Mouse (Mus musculus) heart, postnatal 0 days (tissue): ENCODE measurements at regions not wholly inside any gene's neighbourhood (a gene's known extent, or its start where the extent isn't known, plus 50 kb on each side); places are given as distances from the start of the nearest gene placed in this dataset.

ENCODE experiments used
- ATAC-seq: fragments of 200-750 bp; cut with Nextera tagmentation; 2 replicates; pipeline ENCODE4 v1.8.0; 2017; ENCODE audit warnings: low read depth, moderate number of reproducible peaks, moderate library complexity; ENCODE audit not compliant: insufficient read depth
- DNase-seq: peaks from one replicate; pipeline ENCODE4 v3.0.0-alpha.2; 2016; ENCODE audit warnings: low spot score
- H3K27ac ChIP-seq: fragments of 300-500 bp; sonication (generic); 2 replicates; pipeline ENCODE4 v1.5.1; 2014; ENCODE audit warnings: low read depth, mild to moderate bottlenecking
- H3K27me3 ChIP-seq: fragments of 300-500 bp; sonication (generic); 2 replicates; pipeline ENCODE4 v1.6.1; 2014; ENCODE audit warnings: low read length, mixed read lengths; ENCODE audit not compliant: control insufficient read depth, insufficient read depth
- H3K36me3 ChIP-seq: fragments of 300-500 bp; sonication (generic); replicated peaks from 2 replicates; pipeline ENCODE4 v1.6.1; 2014; ENCODE audit warnings: low read length, mixed read lengths; ENCODE audit not compliant: control insufficient read depth, insufficient read depth
- H3K4me1 ChIP-seq: fragments of 300-500 bp; sonication (generic); 2 replicates; pipeline ENCODE4 v1.6.1; 2014; ENCODE audit warnings: antibody characterized with exemption; ENCODE audit not compliant: control insufficient read depth, insufficient read depth
- H3K4me2 ChIP-seq: fragments of 300-500 bp; sonication (generic); 2 replicates; pipeline ENCODE4 v1.6.1; 2014; ENCODE audit warnings: low read depth, mild to moderate bottlenecking, low read length, moderate library complexity
- H3K4me3 ChIP-seq: fragments of 300-500 bp; sonication (generic); 2 replicates; pipeline ENCODE4 v1.5.1; 2014; ENCODE audit warnings: low read depth, low read length
- H3K9ac ChIP-seq: fragments of 300-500 bp; sonication (generic); replicated peaks from 2 replicates; pipeline ENCODE4 v1.6.1; 2014; ENCODE audit warnings: low read depth, low read length, mixed read lengths
- H3K9me3 ChIP-seq: fragments of 300-500 bp; sonication (generic); replicated peaks from 2 replicates; pipeline ENCODE4 v1.6.1; 2016; ENCODE audit warnings: low read length; ENCODE audit not compliant: control insufficient read depth
- CTCF ChIP-seq: IDR thresholded peaks from 2 replicates; pipeline ENCODE4 v1.5.1; 2016; ENCODE audit warnings: antibody characterized with exemption, control low read depth, low read depth
- EP300 ChIP-seq: IDR thresholded peaks from 2 replicates; pipeline ENCODE4 v1.6.1; 2016; ENCODE audit warnings: antibody characterized with exemption, low read depth
- WGBS: fragments of 180-500 bp; shearing (Covaris S2); extraction: QIAGEN DNeasy Blood & Tissue Kit; methylation state at CpG from one replicate; pipeline ENCODE4 v1.1.7; 2014; 5-methylcytosine and 5-hydroxymethylcytosine counted together

DNA sequence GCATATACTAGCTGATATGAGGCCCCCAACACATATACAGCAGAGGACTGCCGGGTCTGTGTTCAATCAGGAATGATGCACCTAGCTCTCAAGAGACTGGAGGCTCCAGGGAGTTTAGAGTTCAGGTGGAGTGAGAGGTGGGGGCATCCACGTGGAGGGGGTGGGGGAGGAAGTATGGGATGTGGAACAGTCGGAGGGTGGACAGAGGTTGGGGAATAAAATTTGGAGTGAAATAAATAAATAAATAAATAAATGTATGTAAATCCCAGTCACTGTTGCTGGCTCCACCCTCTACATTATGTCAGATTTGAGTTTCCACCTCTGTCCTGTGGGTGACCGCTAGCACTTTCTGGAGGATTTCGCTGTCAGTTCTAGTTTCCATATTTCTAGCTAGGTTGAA, 111.7 kb downstream of the Mbl2 start:
- no peak overlapping the region for H3K4me2 ChIP-seq

DNA sequence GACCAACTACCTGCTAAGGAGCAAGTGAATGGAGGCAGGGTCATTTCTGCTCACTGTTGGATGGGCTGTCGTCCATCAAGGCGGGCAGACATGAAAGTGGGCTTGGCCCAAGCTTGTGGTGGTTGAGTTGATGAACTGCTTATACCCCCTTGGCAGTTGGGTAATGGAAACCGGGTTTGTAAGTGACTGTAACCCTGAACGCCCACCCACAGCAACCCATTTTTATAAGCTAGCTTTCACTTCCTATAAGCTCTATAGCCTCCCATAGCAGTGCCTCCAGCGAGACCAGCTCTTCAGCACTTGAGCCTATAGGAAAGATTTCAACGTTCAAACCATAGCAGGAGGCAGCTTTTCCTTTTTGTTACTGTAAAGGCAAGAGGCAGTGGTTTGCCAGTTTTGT, 116.2 kb downstream of the Mbl2 start:
- ATAC-seq (no peak), DNase-seq (no peak)
- WGBS, result 71% methylated on average over 6 of the region's 6 CpGs
- H3K9ac ChIP-seq, result no peak overlapping the region
- no peaks in the 10 kb centered on the region for H3K27me3 ChIP-seq
- no peak overlapping the region for H3K4me2 ChIP-seq
- no peak overlapping the region for H3K27ac ChIP-seq
- H3K4me3 ChIP-seq, result no peak overlapping the region
- H3K36me3 ChIP-seq, result no peaks in the 10 kb centered on the region
- no peaks in the 10 kb centered on the region for H3K4me1 ChIP-seq
- TF ChIP-seq CTCF (no peak), EP300 (no peak)
- H3K9me3 ChIP-seq, result no peaks in the 10 kb centered on the region

More for the DNA sequence above, 111.7 kb downstream of the Mbl2 start:
- Histone ChIP-seq H3K9ac (no peak overlapping the region), H3K27me3 (no peaks in the 10 kb centered on the region), H3K36me3 (no peaks in the 10 kb centered on the region), H3K9me3 (no peaks in the 10 kb centered on the region), H3K27ac (no peak overlapping the region), H3K4me1 (no peaks in the 10 kb centered on the region), H3K4me3 (no peak overlapping the region)
- DNase-seq (no peak), ATAC-seq (no peak)
- 80% methylated on average over 5 of the region's 5 CpGs for WGBS
- TF ChIP-seq CTCF (no peak), EP300 (no peak)

- TF ChIP-seq EP300, result no peak
- TF ChIP-seq CTCF, result no peak
- H3K36me3 ChIP-seq, result no peaks in the 10 kb centered on the region
- H3K4me1 ChIP-seq, result no peaks in the 10 kb centered on the region
- no peaks in the 10 kb centered on the region for H3K9me3 ChIP-seq
- H3K27me3 ChIP-seq, result no peaks in the 10 kb centered on the region
- no peak overlapping the region for H3K27ac ChIP-seq
- ATAC-seq (no peak), DNase-seq (no peak)
- H3K9ac ChIP-seq, result no peak overlapping the region
- H3K4me3 ChIP-seq, result no peak overlapping the region
- no peak overlapping the region for H3K4me2 ChIP-seq
- 13% methylated on average over 4 of the region's 4 CpGs for WGBS
These were observed 122.2 kb downstream of the Mbl2 start for GRCm38 (mm10) chr19:30354981-30355380.

DNA sequence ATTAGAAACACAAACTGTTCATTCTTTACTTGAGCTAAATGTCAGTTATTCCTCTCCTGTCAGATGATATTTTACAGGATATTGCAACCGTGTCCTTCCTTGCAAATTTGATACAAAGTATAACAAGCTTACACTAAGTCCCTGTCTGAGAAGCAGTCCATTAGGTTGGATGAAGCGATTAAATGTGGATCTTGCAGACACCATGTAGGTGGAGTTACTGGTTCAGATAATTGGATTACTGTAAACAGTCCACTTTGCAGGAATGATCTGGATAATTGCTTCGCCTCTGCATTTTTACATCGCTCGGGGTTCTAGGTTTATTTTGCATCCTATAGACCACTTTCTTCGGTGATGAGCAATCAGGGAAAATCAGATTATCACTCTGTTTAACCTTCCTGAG, 126.2 kb downstream of the Mbl2 start:
- ATAC-seq, result no peak
- no peak for DNase-seq
- no peak overlapping the region for H3K27ac ChIP-seq
- no peaks in the 10 kb centered on the region for H3K36me3 ChIP-seq
- H3K9ac ChIP-seq, result no peak overlapping the region
- H3K27me3 ChIP-seq, result no peaks in the 10 kb centered on the region
- TF ChIP-seq EP300 (no peak), CTCF (no peak)
- 86% methylated on average over 6 of the region's 6 CpGs for WGBS
- no peaks in the 10 kb centered on the region for H3K4me1 ChIP-seq
- H3K4me3 ChIP-seq, result no peak overlapping the region
- H3K4me2 ChIP-seq, result no peak overlapping the region
- H3K9me3 ChIP-seq, result no peaks in the 10 kb centered on the region

DNA sequence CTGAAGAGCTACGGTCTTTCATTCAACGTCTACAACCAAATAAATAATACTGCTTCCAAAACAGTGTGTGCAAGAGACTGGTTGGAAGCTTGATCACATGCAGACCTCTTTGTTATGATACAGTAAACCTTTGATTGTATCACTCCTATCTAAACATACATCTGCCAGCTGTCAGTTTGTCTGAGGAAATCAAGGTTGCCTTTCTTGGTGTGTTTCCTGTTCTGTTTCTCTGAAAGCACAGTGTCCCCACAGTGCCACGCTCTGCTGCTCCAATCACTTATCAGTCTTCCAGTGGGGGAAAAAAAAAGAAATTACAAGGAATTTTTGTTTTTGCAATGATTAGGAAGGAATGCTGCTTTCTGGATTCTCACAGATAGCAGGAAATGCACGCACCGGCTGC, 139.2 kb downstream of the Mbl2 start:
- DNase-seq, result no peak
- Histone ChIP-seq H3K9ac (no peak overlapping the region), H3K27me3 (no peaks in the 10 kb centered on the region), H3K9me3 (no peaks in the 10 kb centered on the region), H3K4me3 (no peak overlapping the region), H3K4me1 (no peaks in the 10 kb centered on the region), H3K27ac (no peak overlapping the region), H3K4me2 (no peak overlapping the region), H3K36me3 (no peaks in the 10 kb centered on the region)
- TF ChIP-seq CTCF, result no peak
- no peak for TF ChIP-seq EP300
- no peak for ATAC-seq
- WGBS, result 30% methylated on average over 5 of the region's 5 CpGs

DNA sequence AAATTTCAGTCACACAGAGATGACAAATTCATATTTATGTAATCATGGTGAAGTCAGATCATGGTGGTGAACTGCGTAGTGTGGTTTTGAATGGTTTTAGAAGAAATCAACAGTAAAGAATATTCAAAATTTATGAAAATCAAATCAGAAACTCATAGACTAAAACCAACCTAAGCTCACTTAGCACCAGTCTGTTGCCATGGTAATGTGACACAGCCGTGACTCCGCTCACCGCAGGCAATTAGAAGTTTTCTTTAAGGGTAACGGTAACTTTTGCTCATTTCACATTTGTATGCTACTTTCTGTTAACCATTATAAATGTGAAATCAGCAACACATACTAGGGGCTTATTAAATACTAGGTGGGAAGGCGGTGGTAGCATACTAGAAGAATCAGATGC, 147.0 kb downstream of the Mbl2 start:
- DNase-seq, result no peak
- ATAC-seq, result no peak

More for the DNA sequence above, 147.0 kb downstream of the Mbl2 start:
- 79% methylated on average over 6 of the region's 6 CpGs for WGBS
- no peak overlapping the region for H3K4me2 ChIP-seq
- no peak overlapping the region for H3K4me3 ChIP-seq
- no peak overlapping the region for H3K9ac ChIP-seq
- no peaks in the 10 kb centered on the region for H3K36me3 ChIP-seq
- no peaks in the 10 kb centered on the region for H3K4me1 ChIP-seq
- H3K9me3 ChIP-seq, result no peaks in the 10 kb centered on the region
- H3K27me3 ChIP-seq, result no peaks in the 10 kb centered on the region
- no peak for TF ChIP-seq EP300
- TF ChIP-seq CTCF, result no peak
- H3K27ac ChIP-seq, result no peak overlapping the region
